Mouse (Mus musculus): ENCODE measurements around the gene Xbp1. TPM values are rescaled to one million over a fixed set of nuclear protein-coding genes. Genes with fewer than 3 reads are reported as not detected.
A peak's percentile ranks its signal among the peaks of the same experiment; 100 is the strongest.

Xbp1 gene
- polyA plus RNA-seq, 1 experiment from 2014 or later: 161 TPM

GRCm38 (mm10) chr11:5551430-5551829 lies 31.0 kb downstream of the Xbp1 start:
- no peak overlapping the region for H3K4me2 ChIP-seq (ENCODE audit: low read depth, low read length)
- H3K27me3 ChIP-seq (ENCODE audit: control insufficient read depth, insufficient read depth, low read length): no peaks in the 10 kb centered on the region
- DNase-seq (ENCODE audit: low spot score): no peak
- H3K36me3 ChIP-seq (replicated peaks; ENCODE audit: control insufficient read depth, insufficient read depth, low read depth, low read length): no peaks in the 10 kb centered on the region
- no peak overlapping the region for H3K9ac ChIP-seq (replicated peaks; ENCODE audit: low read length)
- no peak overlapping the region for H3K27ac ChIP-seq (replicated peaks; ENCODE audit: low read depth, low read length)
- H3K9me3 ChIP-seq (replicated peaks; ENCODE audit: control insufficient read depth, low read length): no peaks in the 10 kb centered on the region
- H3K4me3 ChIP-seq (ENCODE audit: low read depth, low read length): no peak overlapping the region
- ATAC-seq (replicated peaks; ENCODE audit: insufficient number of reproducible peaks, low FRiP score, low TSS enrichment, low read depth): no peak
- H3K4me1 ChIP-seq (ENCODE audit: control insufficient read depth, insufficient read depth, low read length): no peaks in the 10 kb centered on the region
- 88% methylated on average over 5 of the region's 5 CpGs for WGBS

- Histone ChIP-seq H3K36me3 (replicated peaks; ENCODE audit: control insufficient read depth, insufficient read depth, low read depth, low read length) (no peaks in the 10 kb centered on the region), H3K4me2 (ENCODE audit: low read depth, low read length) (no peak overlapping the region), H3K4me3 (ENCODE audit: low read depth, low read length) (no peak overlapping the region), H3K9ac (replicated peaks; ENCODE audit: low read length) (no peak overlapping the region), H3K27me3 (ENCODE audit: control insufficient read depth, insufficient read depth, low read length) (no peaks in the 10 kb centered on the region), H3K27ac (replicated peaks; ENCODE audit: low read depth, low read length) (no peak overlapping the region), H3K9me3 (replicated peaks; ENCODE audit: control insufficient read depth, low read length) (no peaks in the 10 kb centered on the region), H3K4me1 (ENCODE audit: control insufficient read depth, insufficient read depth, low read length) (no peaks in the 10 kb centered on the region)
- DNase-seq (ENCODE audit: low spot score) (no peak), ATAC-seq (replicated peaks; ENCODE audit: insufficient number of reproducible peaks, low FRiP score, low TSS enrichment, low read depth) (no peak)
- whole genome bisulfite sequencing: 79% methylated on average over 1 of the region's 1 CpGs
Observed at GRCm38 (mm10) chr11:5551931-5552330, 31.5 kb downstream of the Xbp1 start.

- no peak overlapping the region for H3K27ac ChIP-seq (replicated peaks; ENCODE audit: low read depth, low read length)
- H3K9me3 ChIP-seq (replicated peaks; ENCODE audit: control insufficient read depth, low read length): no peaks in the 10 kb centered on the region
- no peak overlapping the region for H3K4me3 ChIP-seq (ENCODE audit: low read depth, low read length)
- ATAC-seq (replicated peaks; ENCODE audit: insufficient number of reproducible peaks, low FRiP score, low TSS enrichment, low read depth): no peak
- no peak overlapping the region for H3K9ac ChIP-seq (replicated peaks; ENCODE audit: low read length)
- H3K27me3 ChIP-seq (ENCODE audit: control insufficient read depth, insufficient read depth, low read length): no peaks in the 10 kb centered on the region
- H3K36me3 ChIP-seq (replicated peaks; ENCODE audit: control insufficient read depth, insufficient read depth, low read depth, low read length): no peaks in the 10 kb centered on the region
- H3K4me2 ChIP-seq (ENCODE audit: low read depth, low read length): no peak overlapping the region
- H3K4me1 ChIP-seq (ENCODE audit: control insufficient read depth, insufficient read depth, low read length): no peaks in the 10 kb centered on the region
- no peak for DNase-seq (ENCODE audit: low spot score)
- 85% methylated on average over 3 of the region's 3 CpGs for WGBS
Observed at GRCm38 (mm10) chr11:5560273-5560672, 39.8 kb downstream of the Xbp1 start.

- Histone ChIP-seq H3K4me2 (ENCODE audit: low read depth, low read length) (no peak overlapping the region), H3K9ac (replicated peaks; ENCODE audit: low read length) (no peak overlapping the region), H3K4me3 (ENCODE audit: low read depth, low read length) (no peak overlapping the region), H3K36me3 (replicated peaks; ENCODE audit: control insufficient read depth, insufficient read depth, low read depth, low read length) (no peaks in the 10 kb centered on the region), H3K4me1 (ENCODE audit: control insufficient read depth, insufficient read depth, low read length) (no peaks in the 10 kb centered on the region), H3K9me3 (replicated peaks; ENCODE audit: control insufficient read depth, low read length) (no peaks in the 10 kb centered on the region), H3K27me3 (ENCODE audit: control insufficient read depth, insufficient read depth, low read length) (no peaks in the 10 kb centered on the region), H3K27ac (replicated peaks; ENCODE audit: low read depth, low read length) (no peak overlapping the region)
- DNase-seq (ENCODE audit: low spot score) (peak; percentile 33), ATAC-seq (replicated peaks; ENCODE audit: insufficient number of reproducible peaks, low FRiP score, low TSS enrichment, low read depth) (no peak)
- WGBS: 28% methylated on average over 9 of the region's 9 CpGs
Observed at GRCm38 (mm10) chr11:5562625-5563268, 42.3 kb downstream of the Xbp1 start.

- H3K4me1 ChIP-seq (ENCODE audit: control insufficient read depth, insufficient read depth, low read length): no peaks in the 10 kb centered on the region
- H3K9me3 ChIP-seq (replicated peaks; ENCODE audit: control insufficient read depth, low read length): no peaks in the 10 kb centered on the region
- H3K4me3 ChIP-seq (ENCODE audit: low read depth, low read length): no peak overlapping the region
- H3K27ac ChIP-seq (replicated peaks; ENCODE audit: low read depth, low read length): no peak overlapping the region
- ATAC-seq (replicated peaks; ENCODE audit: insufficient number of reproducible peaks, low FRiP score, low TSS enrichment, low read depth) (no peak), DNase-seq (ENCODE audit: low spot score) (no peak)
- no peak overlapping the region for H3K9ac ChIP-seq (replicated peaks; ENCODE audit: low read length)
- H3K36me3 ChIP-seq (replicated peaks; ENCODE audit: control insufficient read depth, insufficient read depth, low read depth, low read length): no peaks in the 10 kb centered on the region
- WGBS: 61% methylated on average over 6 of the region's 6 CpGs
- no peaks in the 10 kb centered on the region for H3K27me3 ChIP-seq (ENCODE audit: control insufficient read depth, insufficient read depth, low read length)
- H3K4me2 ChIP-seq (ENCODE audit: low read depth, low read length): no peak overlapping the region
Observed at GRCm38 (mm10) chr11:5563898-5564297, 43.4 kb downstream of the Xbp1 start.

- H3K9me3 ChIP-seq (replicated peaks; ENCODE audit: control insufficient read depth, low read length): no peaks in the 10 kb centered on the region
- no peaks in the 10 kb centered on the region for H3K36me3 ChIP-seq (replicated peaks; ENCODE audit: control insufficient read depth, insufficient read depth, low read depth, low read length)
- no peak overlapping the region for H3K4me2 ChIP-seq (ENCODE audit: low read depth, low read length)
- no peak for ATAC-seq (replicated peaks; ENCODE audit: insufficient number of reproducible peaks, low FRiP score, low TSS enrichment, low read depth)
- no peak overlapping the region for H3K4me3 ChIP-seq (ENCODE audit: low read depth, low read length)
- WGBS: 90% methylated on average over 3 of the region's 3 CpGs
- H3K27ac ChIP-seq (replicated peaks; ENCODE audit: low read depth, low read length): no peak overlapping the region
- no peaks in the 10 kb centered on the region for H3K27me3 ChIP-seq (ENCODE audit: control insufficient read depth, insufficient read depth, low read length)
- H3K9ac ChIP-seq (replicated peaks; ENCODE audit: low read length): no peak overlapping the region
- H3K4me1 ChIP-seq (ENCODE audit: control insufficient read depth, insufficient read depth, low read length): no peaks in the 10 kb centered on the region
- DNase-seq (ENCODE audit: low spot score): no peak
Observed at GRCm38 (mm10) chr11:5565596-5565995, 45.1 kb downstream of the Xbp1 start.

- H3K9me3 ChIP-seq (replicated peaks; ENCODE audit: control insufficient read depth, low read length): no peaks in the 10 kb centered on the region
- H3K36me3 ChIP-seq (replicated peaks; ENCODE audit: control insufficient read depth, insufficient read depth, low read depth, low read length): no peaks in the 10 kb centered on the region
- H3K4me3 ChIP-seq (ENCODE audit: low read depth, low read length): no peak overlapping the region
- H3K4me2 ChIP-seq (ENCODE audit: low read depth, low read length): no peak overlapping the region
- ATAC-seq (replicated peaks; ENCODE audit: insufficient number of reproducible peaks, low FRiP score, low TSS enrichment, low read depth) (no peak), DNase-seq (ENCODE audit: low spot score) (no peak)
- H3K4me1 ChIP-seq (ENCODE audit: control insufficient read depth, insufficient read depth, low read length): no peaks in the 10 kb centered on the region
- no peak overlapping the region for H3K27ac ChIP-seq (replicated peaks; ENCODE audit: low read depth, low read length)
- H3K27me3 ChIP-seq (ENCODE audit: control insufficient read depth, insufficient read depth, low read length): no peaks in the 10 kb centered on the region
- H3K9ac ChIP-seq (replicated peaks; ENCODE audit: low read length): no peak overlapping the region
- WGBS: 61% methylated on average over 2 of the region's 2 CpGs
Observed at GRCm38 (mm10) chr11:5566506-5566905, 46.0 kb downstream of the Xbp1 start.

GRCm38 (mm10) chr11:5567654-5568053 lies 47.2 kb downstream of the Xbp1 start:
- Histone ChIP-seq H3K9ac (replicated peaks; ENCODE audit: low read length) (no peak overlapping the region), H3K4me2 (ENCODE audit: low read depth, low read length) (no peak overlapping the region), H3K9me3 (replicated peaks; ENCODE audit: control insufficient read depth, low read length) (no peaks in the 10 kb centered on the region), H3K27ac (replicated peaks; ENCODE audit: low read depth, low read length) (no peak overlapping the region), H3K36me3 (replicated peaks; ENCODE audit: control insufficient read depth, insufficient read depth, low read depth, low read length) (no peaks in the 10 kb centered on the region), H3K27me3 (ENCODE audit: control insufficient read depth, insufficient read depth, low read length) (no peaks in the 10 kb centered on the region), H3K4me1 (ENCODE audit: control insufficient read depth, insufficient read depth, low read length) (no peaks in the 10 kb centered on the region), H3K4me3 (ENCODE audit: low read depth, low read length) (no peak overlapping the region)
- DNase-seq (ENCODE audit: low spot score): no peak
- 95% methylated on average over 6 of the region's 6 CpGs for WGBS
- ATAC-seq (replicated peaks; ENCODE audit: insufficient number of reproducible peaks, low FRiP score, low TSS enrichment, low read depth): no peak
